Mouse (Mus musculus): Measurements from ENCODE around the gene Zfp11. TPM values are rescaled to one million over a fixed set of nuclear protein-coding genes. Genes with fewer than 3 reads are reported as not detected.

Gene Zfp11
- total RNA-seq, 2 experiments from 2014 or later: 2.4 to 2.9 TPM

DNA sequence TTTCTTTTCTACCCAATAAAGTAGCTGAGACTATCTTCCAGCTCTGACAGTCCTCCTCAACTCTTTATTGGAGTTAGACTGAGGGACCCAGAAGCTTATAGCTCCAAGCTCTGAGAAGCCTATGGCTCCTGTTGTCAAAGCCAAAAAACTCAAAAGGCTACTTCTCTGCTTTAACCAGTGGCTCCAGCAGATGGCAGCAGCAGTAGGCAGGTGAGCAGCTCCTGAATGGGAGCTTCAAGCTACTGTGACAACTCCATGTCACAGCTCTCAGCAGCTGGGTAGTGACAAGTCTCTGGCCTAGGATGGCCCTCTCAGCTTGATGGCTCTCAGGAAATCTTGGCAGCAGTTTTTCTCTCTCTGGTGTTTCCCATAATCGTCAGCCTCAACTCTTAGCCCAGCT, 58.8 kb downstream of the Zfp11 start:
- peak; percentile 55 to 79 for DNase-seq

DNA sequence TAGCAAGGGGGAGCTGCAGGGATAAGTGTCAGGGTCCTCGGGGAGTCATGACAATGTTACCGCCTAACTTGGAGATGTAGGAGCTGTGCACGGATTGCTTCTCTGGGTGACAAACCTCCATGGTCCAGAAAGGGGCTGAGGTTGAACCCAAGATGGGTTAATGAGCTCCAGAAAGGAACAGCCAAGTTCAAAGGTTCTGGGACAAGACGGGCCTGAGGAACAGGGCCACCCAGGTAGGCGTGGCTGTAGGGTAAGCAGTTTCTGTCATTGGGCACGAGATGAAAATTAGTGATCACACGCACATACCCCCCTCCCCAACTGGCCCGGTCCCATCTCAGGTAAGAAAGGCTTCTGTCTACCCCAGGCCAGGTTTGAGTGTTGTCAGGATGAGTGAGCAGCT, 62.4 kb downstream of the Zfp11 start:
- DNase-seq: no peak

Other genes starting within 250 kb of the Zfp11 start
- gene Sfswap, start 168.9 kb downstream of the Zfp11 start, total RNA-seq (2021): 10 to 100 TPM; 23.2 to 29.1 TPM
- under 1 TPM; 0.85 to 0.94 TPM for gene Mmp17, start 85.9 kb downstream of the Zfp11 start, total RNA-seq (2021)
- gene Sept14, start 38.4 kb upstream of the Zfp11 start, total RNA-seq (2021): not detected
- 10 to 100 TPM; 87.6 to 91.5 TPM for gene Mrps17, start 45.4 kb upstream of the Zfp11 start, total RNA-seq (2021)
- gene Nipsnap2, start 55.0 kb upstream of the Zfp11 start, total RNA-seq (2021): 100 to 1,000 TPM; 843 to 897 TPM
- 10 to 100 TPM in 1 of 2 experiments, 1 to 10 TPM in 1; 8.9 to 10.7 TPM for gene Psph, start 117.3 kb upstream of the Zfp11 start, total RNA-seq (2021)
- gene Sumf2, start 176.9 kb upstream of the Zfp11 start, total RNA-seq (2021): 10 to 100 TPM; 10.3 to 11.9 TPM
- gene Chchd2, start 217.4 kb upstream of the Zfp11 start, total RNA-seq (2021): 1,000 to 10,000 TPM; 1,175 to 1,318 TPM
- gene Zbed5, start 225.6 kb upstream of the Zfp11 start, total RNA-seq (2021): under 1 TPM; 0.46 to 0.69 TPM
- gene Phkg1, start 228.4 kb upstream of the Zfp11 start, total RNA-seq (2021): 10 to 100 TPM; 14.3 to 14.7 TPM
- gene Nupr1l, start 238.4 kb upstream of the Zfp11 start, total RNA-seq (2021): 1 to 10 TPM in 1 of 2 experiments, under 1 TPM in 1; 0.45 to 1.1 TPM

All from heart, adult 18-20 months (tissue).